Mouse (Mus musculus) urinary bladder, postnatal 14 days (tissue): ENCODE results near the gene Dock1.

Experiments used
- DNase-seq: peaks from one replicate; pipeline ENCODE4 v3.0.0; 2021; ENCODE audit warnings: low spot score

The Dock1 gene

DNA sequence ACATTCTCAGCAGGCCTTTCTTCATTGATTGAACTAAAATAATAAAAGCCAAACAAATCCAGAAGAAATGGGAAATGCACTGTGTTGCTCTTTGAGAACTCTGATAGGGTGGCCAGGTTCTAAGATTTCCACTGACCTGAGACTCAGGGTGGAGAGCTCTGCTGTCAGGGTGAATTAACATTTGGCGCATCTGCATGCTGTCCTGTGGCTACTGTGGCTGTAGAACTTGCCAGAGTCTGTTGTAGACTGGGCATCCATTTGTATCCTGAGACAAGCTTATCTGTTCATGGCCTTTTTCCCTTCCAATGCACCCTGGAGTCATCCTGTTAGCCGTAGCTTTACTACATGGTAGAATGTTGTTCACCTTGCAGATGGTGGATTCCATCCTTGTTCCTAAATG lies 169.6 kb downstream of the Dock1 start:
- no peak for DNase-seq

DNA sequence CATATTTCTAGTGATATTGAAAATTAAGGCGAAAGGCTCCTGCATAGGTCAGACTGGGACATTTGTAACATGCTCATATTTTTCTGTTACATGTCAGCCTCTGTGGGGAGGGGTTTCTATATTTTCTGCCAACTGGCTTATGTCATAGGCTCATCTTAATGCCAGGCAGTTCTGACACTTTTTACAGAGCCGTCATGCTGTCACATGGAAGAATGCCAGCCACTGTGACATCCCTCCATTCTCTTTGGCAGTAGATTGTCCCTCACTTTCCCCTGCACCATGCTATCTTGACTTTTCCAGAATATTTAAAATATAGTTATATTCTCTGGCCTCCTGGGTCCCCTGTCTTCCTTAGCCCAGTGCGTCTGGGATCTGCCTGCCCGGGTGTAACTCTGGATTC lies 172.3 kb downstream of the Dock1 start:
- no peak for DNase-seq

DNA sequence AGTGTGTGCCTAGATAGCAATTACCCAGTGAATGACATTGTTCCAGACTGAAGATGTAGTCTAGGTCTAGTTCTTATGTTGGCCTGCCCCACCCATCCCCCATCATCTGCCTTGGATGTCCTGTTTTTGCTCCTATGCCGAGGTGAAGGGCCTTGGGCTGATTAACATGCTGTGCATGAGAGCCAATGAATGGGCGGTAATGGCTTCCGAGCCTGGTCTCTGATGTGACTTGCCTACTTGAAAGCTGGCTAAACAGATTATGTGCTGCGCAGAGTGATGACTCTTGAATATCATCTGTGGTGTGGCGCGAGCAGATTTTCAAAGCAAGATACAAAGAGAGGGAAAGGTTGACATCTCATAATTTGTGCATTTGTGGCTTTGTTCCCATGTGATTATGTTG lies 191.5 kb downstream of the Dock1 start:
- DNase-seq = no peak

DNA sequence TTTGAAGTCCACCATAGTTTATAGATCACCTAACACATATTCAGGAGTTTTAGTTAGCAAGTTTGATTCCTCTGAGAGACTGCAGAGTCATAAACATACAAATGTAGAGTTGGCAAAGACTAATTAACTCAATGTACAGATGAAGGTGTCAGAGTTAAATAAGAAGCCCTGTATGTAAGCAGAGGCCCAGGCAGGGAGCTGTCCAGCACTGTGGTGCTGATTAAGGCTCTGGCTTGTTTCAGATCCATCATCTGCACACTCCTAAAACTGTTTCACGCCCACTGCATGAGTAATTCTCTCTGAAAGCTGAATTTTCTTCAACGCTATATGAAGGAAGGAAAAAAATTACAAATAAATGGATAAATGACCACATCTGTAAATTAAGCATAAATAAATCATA lies 193.7 kb downstream of the Dock1 start:
- peak; percentile 57 for DNase-seq

DNA sequence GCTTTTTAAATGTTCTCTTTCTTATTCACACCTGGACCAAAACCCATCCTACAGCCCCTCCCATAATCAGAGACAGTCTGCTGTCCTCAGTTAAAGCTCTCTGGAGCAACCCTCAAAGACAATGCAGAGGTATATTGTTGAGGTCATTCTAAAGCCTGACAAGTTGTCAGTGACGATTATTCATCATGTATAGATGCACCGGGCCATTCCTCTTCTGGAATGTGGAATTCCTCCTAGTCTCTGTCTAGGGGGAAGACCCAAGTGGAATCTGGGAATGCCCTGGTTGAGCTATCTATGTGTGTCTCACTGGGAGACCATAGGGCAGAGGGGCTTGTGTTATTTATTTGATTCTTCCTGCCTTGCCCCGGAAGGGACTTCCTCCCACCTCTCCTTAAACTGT lies 202.1 kb downstream of the Dock1 start:
- DNase-seq = no peak

DNA sequence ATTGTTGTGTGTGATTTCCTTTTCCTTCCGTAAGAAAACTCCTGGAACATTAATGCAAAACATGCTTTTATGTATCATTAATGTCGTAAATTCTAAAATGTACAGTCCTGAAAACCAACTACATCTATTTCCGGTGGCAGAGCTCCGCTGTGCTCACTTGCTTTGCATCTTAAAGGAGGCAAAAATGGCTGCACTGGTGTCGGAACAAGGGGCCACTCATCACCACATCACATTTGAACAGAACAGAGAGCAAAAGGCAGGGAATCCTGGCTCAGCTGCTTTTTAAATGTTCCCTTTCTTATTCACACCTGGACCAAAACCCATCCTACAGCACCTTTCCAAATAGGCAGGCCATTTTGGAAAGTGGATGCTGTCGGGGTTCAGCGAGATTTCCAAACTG lies 202.5 kb downstream of the Dock1 start:
- DNase-seq = no peak

DNA sequence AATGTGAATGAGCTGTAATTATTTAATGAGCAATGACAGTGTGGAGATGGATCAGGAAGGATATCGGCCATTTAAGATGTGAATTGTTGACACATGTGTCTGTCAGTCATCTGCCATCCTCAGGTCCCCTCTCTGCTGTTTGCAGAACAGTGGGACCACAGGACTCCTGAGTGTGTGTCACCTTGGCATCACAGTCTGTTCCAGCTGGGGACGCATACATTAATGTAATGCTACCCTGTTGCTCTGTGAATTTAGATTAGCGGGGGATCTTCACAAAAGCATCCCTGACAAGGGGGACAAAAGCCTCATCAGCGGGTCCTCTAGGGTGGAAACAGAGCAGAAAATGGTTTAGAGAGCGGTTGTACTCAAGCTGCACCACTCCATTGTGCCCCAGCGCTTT lies 208.5 kb downstream of the Dock1 start:
- no peak for DNase-seq

DNA sequence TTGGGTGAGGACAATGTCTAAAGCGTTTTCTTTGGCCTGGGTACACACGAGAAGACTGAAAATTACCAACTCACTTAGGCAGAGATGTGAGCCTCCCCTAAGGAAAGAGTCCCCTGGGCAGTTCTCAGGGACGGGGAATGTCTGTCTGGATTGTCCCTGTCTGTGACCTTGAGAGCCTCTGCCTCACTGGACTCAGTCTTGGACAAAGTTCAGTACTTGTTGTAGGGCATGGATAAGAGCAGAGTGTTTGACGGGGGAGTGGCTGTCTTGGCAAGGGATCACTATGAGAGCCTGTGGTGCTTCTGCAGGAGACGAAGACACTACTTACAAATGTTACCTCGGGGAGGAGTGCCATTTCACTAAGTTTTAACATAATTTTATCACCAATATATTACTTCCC lies 210.0 kb downstream of the Dock1 start:
- DNase-seq = no peak

DNA sequence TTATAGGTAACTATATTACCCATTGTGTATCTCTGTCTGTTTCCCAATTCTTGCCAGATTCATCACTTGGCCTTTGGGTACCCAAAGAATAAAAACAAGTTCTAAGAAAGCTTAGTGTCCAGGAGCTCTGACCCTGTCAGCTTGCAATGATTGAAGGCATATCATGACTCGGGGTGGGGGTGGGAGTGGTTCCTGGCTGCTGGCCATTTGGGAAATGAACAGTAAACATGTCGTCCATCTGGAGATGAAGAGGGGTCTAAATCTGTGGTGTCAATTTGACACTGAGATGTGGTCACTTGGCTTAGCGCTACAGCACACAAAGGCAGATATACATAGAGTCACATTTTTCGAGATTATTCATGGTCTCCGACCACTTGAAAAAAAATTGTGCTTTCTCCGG lies 213.1 kb downstream of the Dock1 start:
- no peak for DNase-seq

DNA sequence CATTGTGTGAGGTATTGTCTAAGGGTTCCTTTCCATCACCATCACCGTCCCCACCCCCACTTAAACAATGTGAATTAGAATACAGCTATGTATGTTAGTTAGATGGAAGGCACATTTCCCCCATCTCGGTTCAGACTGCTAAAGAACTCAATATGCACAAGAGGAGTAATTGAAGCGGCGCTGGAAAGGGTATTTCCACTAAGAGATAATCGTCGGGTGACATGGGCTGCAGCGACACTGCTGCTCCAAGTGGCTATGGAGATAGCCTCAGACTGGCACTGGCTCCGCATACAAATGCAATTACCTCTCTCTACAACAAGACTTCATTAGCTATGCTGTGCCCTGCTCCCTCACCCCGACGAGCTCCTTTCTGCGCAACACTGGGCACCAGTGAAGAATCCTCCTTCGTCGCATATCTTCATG lies 222.0 kb downstream of the Dock1 start:
- no peak for DNase-seq

DNA sequence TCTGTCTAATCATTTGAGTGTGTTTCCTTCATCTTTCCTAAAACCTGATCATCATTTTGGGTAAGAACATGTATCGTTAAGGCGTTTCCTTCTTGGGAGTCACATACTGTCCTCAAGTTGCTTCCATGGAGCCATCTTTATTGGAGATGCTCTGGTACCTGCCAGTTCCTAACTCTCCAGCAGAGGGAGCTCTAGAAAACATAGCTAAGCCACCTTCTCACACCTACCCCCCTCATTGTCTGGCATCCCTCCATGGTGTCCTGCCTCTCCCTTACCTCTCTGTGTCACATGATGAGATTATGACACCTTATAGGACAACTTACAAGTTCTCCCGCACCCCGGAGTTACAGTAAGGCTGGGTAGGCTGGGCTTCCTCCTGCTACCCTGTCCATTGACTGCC lies 222.5 kb downstream of the Dock1 start:
- no peak for DNase-seq

DNA sequence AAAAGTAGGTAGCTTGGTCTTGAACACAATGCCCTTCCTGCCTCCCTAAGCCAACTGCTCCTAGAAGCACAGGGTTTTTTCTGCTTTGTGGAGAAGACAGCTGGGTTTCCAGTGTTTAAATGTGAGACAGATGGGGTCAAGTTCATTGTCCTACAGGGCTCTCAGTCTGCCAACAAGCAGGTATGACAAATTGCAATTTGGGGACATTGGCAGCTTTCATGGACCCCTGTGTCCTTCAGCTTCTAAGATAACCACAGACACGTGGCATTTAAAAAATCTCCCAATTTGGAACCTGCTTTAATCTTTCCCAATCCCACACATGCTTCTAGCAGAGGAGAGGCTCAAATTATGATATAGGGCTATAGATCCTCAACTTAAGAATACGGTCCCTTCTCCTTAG lies 224.2 kb downstream of the Dock1 start:
- no peak for DNase-seq

DNA sequence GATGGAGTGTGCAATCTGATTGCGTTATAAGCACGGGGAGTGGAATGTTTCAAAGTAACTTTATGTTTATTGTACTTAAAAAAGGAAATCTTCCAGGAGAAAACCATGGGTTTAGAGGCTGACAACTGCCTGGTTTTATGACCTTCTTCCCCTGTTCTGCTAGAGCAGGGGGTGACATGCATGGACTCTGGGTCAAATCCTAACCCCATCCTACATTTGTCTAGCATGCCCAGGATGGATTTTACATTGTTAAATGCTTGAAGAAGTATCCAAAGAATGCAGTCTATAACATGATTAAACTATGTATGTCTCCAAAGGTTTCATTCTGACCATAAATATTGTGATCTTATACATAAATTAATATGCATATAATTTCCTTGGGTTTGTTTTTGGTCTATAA lies 229.0 kb downstream of the Dock1 start:
- DNase-seq = no peak

DNA sequence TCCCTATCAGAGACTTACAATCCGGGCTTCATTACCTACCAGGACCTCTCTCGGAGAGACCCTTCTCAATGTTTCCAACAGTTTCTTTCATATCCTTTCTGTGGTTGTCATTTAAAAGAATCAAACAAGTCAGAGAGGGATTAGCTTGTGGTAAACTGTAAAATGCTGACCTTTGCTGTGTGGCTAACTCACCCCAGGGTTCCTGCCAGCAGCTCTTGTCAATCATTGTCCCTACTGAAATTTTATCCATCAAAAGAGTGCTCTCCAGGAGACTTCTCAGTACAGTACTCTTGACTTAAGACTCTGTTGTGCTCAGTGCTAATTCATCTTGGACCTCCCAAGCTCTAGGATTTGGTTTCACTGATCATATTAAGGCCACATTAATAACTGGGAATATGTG lies 231.5 kb downstream of the Dock1 start:
- DNase-seq = no peak

DNA sequence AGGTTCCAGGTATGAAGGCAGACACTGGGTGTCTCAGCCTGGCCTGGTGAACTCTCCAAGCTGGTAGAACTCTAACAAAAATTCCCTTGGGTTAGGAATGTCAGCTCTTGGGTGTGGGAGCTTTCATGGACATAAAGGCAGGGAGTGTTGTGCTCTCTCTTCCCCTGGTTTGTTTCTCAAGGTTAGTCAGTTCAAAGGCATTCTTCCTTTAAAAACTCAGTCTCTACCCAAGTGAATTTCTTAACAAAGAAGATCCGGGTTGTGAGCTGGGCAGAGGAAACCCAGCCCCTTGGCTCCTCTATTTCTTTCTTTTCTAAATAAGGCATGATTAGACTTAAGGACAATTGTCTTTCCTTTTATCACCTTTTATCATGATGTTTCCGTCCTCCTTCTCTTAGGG lies 261.4 kb downstream of the Dock1 start:
- DNase-seq = no peak

DNA sequence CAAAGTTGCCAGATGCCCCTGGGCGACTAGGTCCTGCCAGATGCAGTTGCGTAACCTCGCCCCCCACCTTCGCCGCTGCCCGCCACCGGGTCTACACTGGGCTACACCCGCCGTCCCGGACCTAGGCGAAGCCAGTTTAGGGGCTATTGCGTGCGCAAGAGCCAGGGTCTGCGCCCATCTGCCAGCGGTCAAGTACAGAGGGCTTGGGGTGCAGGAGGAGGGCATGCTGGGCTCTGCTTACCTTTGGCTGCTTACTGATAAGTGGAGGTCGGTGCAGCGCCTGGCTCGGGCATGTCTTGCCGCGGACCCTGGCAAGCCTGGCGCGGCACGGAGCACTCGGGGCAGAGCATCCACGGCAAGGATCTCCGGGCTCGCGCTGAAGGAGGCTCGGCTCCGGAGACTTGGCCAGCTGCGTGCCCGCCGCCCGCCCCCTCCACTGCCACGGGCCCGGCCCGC lies 267.0 kb downstream of the Dock1 start:
- no peak for DNase-seq

DNA sequence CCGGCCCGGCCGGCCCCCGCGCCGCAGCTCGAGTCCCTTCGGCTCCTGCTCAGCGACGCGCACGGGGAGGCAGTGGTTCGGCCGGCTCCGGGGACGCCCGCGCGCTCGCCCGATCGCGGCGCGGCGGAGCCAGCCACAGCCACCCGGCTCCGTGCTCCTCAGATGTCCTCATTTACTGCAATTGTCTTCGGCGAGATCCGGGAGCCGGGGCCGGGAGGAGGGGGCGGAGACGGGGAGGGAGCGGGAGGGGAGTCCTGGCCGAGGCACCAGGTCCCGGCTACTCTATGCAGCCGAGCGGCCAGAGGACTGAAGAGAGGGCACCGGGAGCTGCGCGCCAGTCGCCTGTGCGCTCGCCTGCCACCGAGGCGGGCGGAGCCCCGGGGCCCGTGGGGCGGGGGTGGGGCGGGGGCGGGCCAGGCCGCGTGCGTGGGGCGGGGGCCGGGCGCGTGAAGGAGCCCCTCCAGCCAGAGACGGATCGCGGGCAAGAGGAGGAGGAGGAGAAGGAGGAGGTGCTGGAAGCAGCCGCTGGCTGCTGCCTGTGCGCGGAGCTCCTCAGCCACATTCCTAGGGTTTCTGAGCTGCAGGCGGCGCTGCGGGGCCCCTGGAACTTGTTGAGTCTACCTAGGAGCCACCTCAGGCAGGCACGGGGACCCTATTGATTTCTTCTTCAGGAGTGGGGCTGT lies 267.6 kb downstream of the Dock1 start, which contains the start of gene Fam196a:
Gene Fam196a, minus strand, starts transcription at position 504 of the 683 bp plus-strand sequence.
- DNase-seq = peak; percentile 22

DNA sequence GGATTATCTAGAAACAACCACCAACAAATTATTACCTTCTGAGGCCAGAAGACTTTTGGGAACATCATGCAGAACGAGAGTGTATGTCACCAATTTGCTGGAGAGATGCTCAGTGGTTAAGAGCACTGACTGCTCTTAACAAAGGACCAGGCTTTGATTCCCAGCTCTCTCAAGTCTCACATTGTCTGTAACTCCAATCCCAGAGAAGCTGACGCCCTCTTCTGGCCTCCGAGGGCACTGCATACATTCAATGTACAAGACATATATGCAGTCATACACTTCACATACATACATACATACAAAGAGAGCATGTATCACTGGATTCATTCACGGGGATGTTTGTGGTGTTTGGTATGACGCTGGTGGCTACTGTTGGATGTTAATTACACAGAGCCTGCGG lies 271.4 kb downstream of the Dock1 start:
- no peak for DNase-seq

DNA sequence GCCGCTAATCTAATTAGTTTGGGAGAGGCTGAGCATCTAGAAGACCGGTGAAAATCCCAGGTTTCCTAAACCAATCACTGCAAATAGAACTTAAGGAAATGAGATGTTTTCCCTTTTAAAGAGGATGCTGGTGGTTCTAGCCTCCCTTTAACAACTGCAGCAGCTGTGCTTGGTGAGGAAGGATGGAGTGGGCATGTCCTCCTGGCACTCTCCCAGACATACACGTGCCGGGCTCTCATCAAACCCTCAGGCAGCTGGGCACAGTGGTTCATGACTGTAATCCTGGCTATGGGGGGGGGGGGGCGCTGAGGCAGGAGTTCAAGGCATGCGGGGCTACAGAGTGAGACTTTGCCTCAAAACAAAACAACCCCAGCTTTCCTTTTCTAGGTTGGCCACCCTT lies 272.6 kb downstream of the Dock1 start:
- no peak for DNase-seq

DNA sequence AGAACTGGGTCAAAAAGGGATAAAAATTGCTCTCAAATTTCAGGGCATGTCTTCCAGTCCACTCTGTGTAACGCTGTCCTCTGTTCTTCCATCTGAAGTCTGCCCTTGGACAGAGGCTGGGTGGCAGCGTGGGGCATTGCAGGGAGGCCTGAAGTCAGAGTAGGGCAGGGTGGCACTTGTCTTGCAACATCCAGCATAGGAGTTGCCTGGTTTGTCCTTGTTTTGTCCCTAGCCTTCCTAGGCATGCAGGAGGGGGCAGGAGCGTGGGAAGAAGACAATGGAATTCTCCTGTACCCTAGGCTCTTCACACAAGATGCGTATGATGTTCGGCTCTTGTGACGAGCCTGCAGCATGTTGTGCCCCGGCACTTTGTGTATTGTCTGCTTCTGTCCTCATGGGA lies 273.2 kb downstream of the Dock1 start:
- no peak for DNase-seq

DNA sequence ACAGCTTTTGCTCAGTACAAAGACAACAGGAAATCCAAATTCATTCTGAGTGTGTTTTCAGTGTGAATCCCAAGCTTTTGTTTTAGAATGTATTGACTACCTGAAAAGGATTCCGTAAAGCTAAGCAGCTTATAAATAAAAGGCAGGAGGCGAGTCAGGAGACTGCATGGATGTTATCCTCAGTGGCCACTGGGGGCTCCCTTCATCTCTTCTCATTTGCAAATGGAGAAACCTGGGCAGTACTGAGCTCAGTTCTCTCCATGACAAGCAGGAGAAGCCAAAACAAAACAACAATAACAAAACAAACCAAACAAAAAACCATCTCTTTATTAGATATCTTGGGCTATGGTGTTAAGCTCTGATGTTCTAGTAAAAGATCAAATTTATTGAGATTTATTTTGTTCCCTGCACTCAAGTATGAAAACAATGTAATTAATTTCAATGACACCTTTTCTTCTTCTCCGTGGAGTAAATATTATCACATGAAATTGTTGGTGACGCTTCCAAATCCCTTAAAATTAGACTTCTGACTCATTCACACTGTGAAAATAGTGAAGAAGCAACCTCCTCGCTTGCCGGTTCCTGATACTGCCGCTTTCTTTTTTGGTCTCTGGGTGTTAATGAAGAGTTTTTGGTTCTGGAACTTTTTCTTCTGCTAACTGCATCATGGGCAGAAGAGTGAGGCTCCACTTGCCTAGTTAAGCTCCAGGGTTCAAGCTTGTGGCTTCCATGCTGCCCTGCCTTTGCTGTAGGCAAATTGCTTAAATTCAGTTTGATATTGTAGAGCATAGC lies 275.7 kb downstream of the Dock1 start:
- no peak for DNase-seq

DNA sequence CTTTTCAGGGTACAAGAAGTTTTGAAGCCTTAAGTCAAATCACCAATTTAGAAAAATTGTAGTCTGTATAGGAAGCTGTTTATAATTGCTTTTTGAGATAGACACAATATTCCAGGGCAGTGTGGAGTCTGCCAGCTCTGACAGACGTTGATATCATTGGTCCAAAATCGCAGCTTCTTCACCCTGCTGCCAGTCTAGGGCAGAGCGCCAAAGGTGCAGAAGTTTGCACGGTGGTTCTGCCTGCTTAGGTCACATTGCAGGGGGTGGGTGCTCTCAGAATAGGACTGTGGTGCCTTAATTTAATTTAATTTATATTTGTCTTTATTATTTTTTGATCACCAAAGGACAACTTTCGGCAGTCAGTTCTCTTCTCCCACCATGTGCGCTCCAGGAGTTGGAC lies 288.6 kb downstream of the Dock1 start:
- DNase-seq = no peak

DNA sequence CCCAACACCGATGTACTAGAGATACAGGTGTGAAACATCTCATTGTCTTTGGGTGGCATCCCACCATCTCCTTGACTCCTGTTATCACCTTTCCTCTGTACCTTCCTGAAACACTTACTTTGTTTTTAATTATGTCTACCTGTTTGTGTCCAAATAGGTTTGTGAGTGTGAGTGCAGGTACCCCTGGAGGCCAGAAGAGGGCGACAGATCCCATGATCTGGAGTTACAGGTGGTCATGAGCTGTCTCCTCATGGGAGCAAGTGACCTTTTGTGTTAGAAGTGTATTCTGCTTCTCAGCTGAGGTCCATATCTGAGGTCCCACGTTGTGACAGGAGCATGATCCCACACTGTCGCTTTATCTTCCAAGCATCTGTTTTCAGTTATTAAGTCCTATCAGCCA lies 290.4 kb downstream of the Dock1 start:
- no peak for DNase-seq

DNA sequence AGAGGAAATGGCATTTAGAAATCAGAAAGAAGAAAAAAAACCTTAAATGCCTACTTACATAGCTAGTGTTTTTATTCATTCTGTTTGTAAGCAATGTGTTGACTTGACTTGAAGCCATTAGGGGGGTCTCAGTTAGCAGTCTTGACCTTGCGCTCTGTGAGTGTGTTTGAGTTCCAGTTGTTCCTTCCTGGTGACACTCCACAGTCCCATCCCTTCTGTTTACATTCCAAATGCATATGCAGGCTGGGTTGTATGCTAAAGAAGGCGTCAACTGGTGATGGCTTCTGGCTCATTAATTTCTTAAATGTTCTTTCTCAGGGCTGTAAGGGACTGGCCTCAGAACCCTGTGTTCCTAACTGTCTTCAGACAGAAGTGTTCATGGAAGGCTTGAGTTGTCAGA lies 291.2 kb downstream of the Dock1 start:
- no peak for DNase-seq
